Mouse (Mus musculus) limb, embryonic 11.5 days (tissue): ENCODE data around the gene Asgr1. TPM values are rescaled to one million over a fixed set of nuclear protein-coding genes. Genes with fewer than 3 reads are reported as not detected.

Experiments
- ATAC-seq: fragments of 200-750 bp; cut with Nextera tagmentation; 2 replicates; pipeline ENCODE4 v1.8.0; 2017; ENCODE audit warnings: low read depth; ENCODE audit not compliant: insufficient number of reproducible peaks, low FRiP score, low TSS enrichment
- DNase-seq: peaks from one replicate; pipeline ENCODE4 v3.0.0-alpha.2; 2015; ENCODE audit warnings: low spot score
- H3K27ac ChIP-seq: fragments of 300-500 bp; sonication (generic); replicated peaks from 2 replicates; pipeline ENCODE4 v1.5.1; 2014; ENCODE audit warnings: low read depth, mild to moderate bottlenecking, low read length
- H3K27me3 ChIP-seq: fragments of 300-500 bp; sonication (generic); 2 replicates; pipeline ENCODE4 v1.6.1; 2014; ENCODE audit warnings: mild to moderate bottlenecking, low read length, mixed read lengths; ENCODE audit not compliant: control insufficient read depth, insufficient read depth
- H3K36me3 ChIP-seq: fragments of 300-500 bp; sonication (generic); 2 replicates; pipeline ENCODE4 v1.6.1; 2014; ENCODE audit warnings: mild to moderate bottlenecking, low read length, moderate library complexity, mixed read lengths; ENCODE audit not compliant: control insufficient read depth, insufficient read depth
- H3K4me1 ChIP-seq: fragments of 300-500 bp; sonication (generic); 2 replicates; pipeline ENCODE4 v1.6.1; 2014; ENCODE audit warnings: low read length, mixed read lengths; ENCODE audit not compliant: control insufficient read depth, insufficient read depth
- H3K4me2 ChIP-seq: fragments of 300-500 bp; sonication (generic); 2 replicates; pipeline ENCODE4 v1.6.1; 2014; ENCODE audit warnings: low read depth, mild to moderate bottlenecking, moderate library complexity; ENCODE audit not compliant: severe bottlenecking
- H3K4me3 ChIP-seq: fragments of 300-500 bp; sonication (generic); 2 replicates; pipeline ENCODE4 v1.5.1; 2014; ENCODE audit warnings: low read depth, low read length
- H3K9ac ChIP-seq: fragments of 300-500 bp; sonication (generic); 2 replicates; pipeline ENCODE4 v1.6.1; 2014; ENCODE audit warnings: mild to moderate bottlenecking, low read length
- H3K9me3 ChIP-seq: fragments of 300-500 bp; sonication (generic); 2 replicates; pipeline ENCODE4 v1.6.1; 2016; ENCODE audit warnings: low read length; ENCODE audit not compliant: control insufficient read depth
- WGBS: fragments of 180-500 bp; shearing (Covaris S2); extraction: QIAGEN DNeasy Blood & Tissue Kit; methylation state at CpG from one replicate; pipeline ENCODE4 v1.1.7; 2014; 5-methylcytosine and 5-hydroxymethylcytosine counted together
- microRNA counts: library from miRNA; unstranded; fragments of <30 nt; microRNA quantifications from one replicate; lab custom pipeline; 2016
- microRNA-seq: library from miRNA; unstranded; fragments of <30 nt; microRNA quantifications from one replicate; pipeline ENCODE4, GENCODE M21; 2016
- polyA plus RNA-seq: library from polyadenylated mRNA; unstranded; fragments of >200 nt; fragmentation: Nextera tagmentation; extraction: Ambion mirVana; gene quantifications from 2 replicates; pipeline ENCODE4 v1.2.1, GENCODE M21; 2014

Asgr1 gene
- polyA plus RNA-seq, 1 experiment from 2014 or later, result 1.0 TPM

GRCm38 (mm10) chr11:70103701-70104315 is 49.9 kb downstream of the Asgr1 start:
- no peak for DNase-seq
- 91% methylated on average over 14 of the region's 14 CpGs for WGBS

GRCm38 (mm10) chr11:70107085-70107484 is 53.2 kb downstream of the Asgr1 start:
- no peaks in the 10 kb centered on the region for H3K4me1 ChIP-seq
- no peak overlapping the region for H3K9ac ChIP-seq
- DNase-seq (no peak), ATAC-seq (no peak)
- WGBS, result 62% methylated on average over 8 of the region's 8 CpGs
- no peak overlapping the region for H3K27ac ChIP-seq
- H3K9me3 ChIP-seq, result no peaks in the 10 kb centered on the region
- no peaks in the 10 kb centered on the region for H3K36me3 ChIP-seq
- no peak overlapping the region for H3K4me2 ChIP-seq
- H3K4me3 ChIP-seq, result no peak overlapping the region
- no peaks in the 10 kb centered on the region for H3K27me3 ChIP-seq

More at GRCm38 (mm10) chr11:70103701-70104315, 49.9 kb downstream of the Asgr1 start:
- no peak for ATAC-seq
- Histone ChIP-seq H3K9ac (no peak overlapping the region), H3K4me2 (no peak overlapping the region), H3K4me3 (no peak overlapping the region), H3K27ac (no peak overlapping the region), H3K27me3 (no peaks in the 10 kb centered on the region), H3K4me1 (no peaks in the 10 kb centered on the region), H3K36me3 (no peaks in the 10 kb centered on the region), H3K9me3 (no peaks in the 10 kb centered on the region)

MicroRNAs encoded within 50 kb of the gene (microRNA counts, 519-probe panel; counts per million panel counts)
- microRNA mmu-miR-324-3p (lab: Ali Mortazavi, UCI) (not detected), microRNA mmu-miR-324-5p (lab: Ali Mortazavi, UCI) (4,203 counts per million, percentile 62 among the panel's probes with 10 or more counts)

Small RNAs within 50 kb of the gene (microRNA-seq; reads per million reads assigned to microRNA genes)
- gene Mir324, result 4,816 reads per million, percentile 89 among the genes with 10 or more reads in this experiment

Other genes starting within 250 kb of the Asgr1 start
- 1.8 and 2.0 TPM in 2 replicates for gene Tmem102, start 248.5 kb upstream of the Asgr1 start, polyA plus RNA-seq
- not detected in 2 replicates for gene Gm39566, start 238.8 kb upstream of the Asgr1 start, polyA plus RNA-seq
- gene Spem2, start 235.6 kb upstream of the Asgr1 start, polyA plus RNA-seq, result not detected in 2 replicates
- 0.15 and 0.18 TPM in 2 replicates for gene Spem1, start 231.9 kb upstream of the Asgr1 start, polyA plus RNA-seq
- 5.8 and 6.2 TPM in 2 replicates for gene Nlgn2, start 216.3 kb upstream of the Asgr1 start, polyA plus RNA-seq
- gene Tmem256, start 215.6 kb upstream of the Asgr1 start, polyA plus RNA-seq, result 285 and 304 TPM in 2 replicates
- 115 TPM in 2 replicates for gene Plscr3, start 207.7 kb upstream of the Asgr1 start, polyA plus RNA-seq
- 0.89 and 1.2 TPM in 2 replicates for gene Tnk1, start 195.4 kb upstream of the Asgr1 start, polyA plus RNA-seq
- not detected in 2 replicates for gene Tmem95, start 176.1 kb upstream of the Asgr1 start, polyA plus RNA-seq
- gene Kctd11, start 172.7 kb upstream of the Asgr1 start, polyA plus RNA-seq, result 3.7 and 4.3 TPM in 2 replicates
- gene Acap1, start 158.5 kb upstream of the Asgr1 start, polyA plus RNA-seq, result 0.72 and 0.78 TPM in 2 replicates
- gene 2810408A11Rik, start 153.1 kb upstream of the Asgr1 start, polyA plus RNA-seq, result 24.8 and 26.5 TPM in 2 replicates
- 15.3 and 15.5 TPM in 2 replicates for gene Neurl4, start 153.0 kb upstream of the Asgr1 start, polyA plus RNA-seq
- gene Gps2, start 140.2 kb upstream of the Asgr1 start, polyA plus RNA-seq, result 90.8 and 94.0 TPM in 2 replicates
- 2,284 and 2,370 TPM in 2 replicates for gene Eif5a, start 132.1 kb upstream of the Asgr1 start, polyA plus RNA-seq
- 11.2 and 11.3 TPM in 2 replicates for gene Ybx2, start 118.3 kb upstream of the Asgr1 start, polyA plus RNA-seq
- 21.0 and 22.7 TPM in 2 replicates for gene Slc2a4, start 105.9 kb upstream of the Asgr1 start, polyA plus RNA-seq
- gene Cldn7, start 89.3 kb upstream of the Asgr1 start, polyA plus RNA-seq, result 12.7 and 13.2 TPM in 2 replicates
- 22.8 and 27.6 TPM in 2 replicates for gene Ctdnep1, start 72.9 kb upstream of the Asgr1 start, polyA plus RNA-seq
- gene Elp5, start 71.6 kb upstream of the Asgr1 start, polyA plus RNA-seq, result 148 and 151 TPM in 2 replicates
- 397 and 432 TPM in 2 replicates for gene Gabarap, start 62.9 kb upstream of the Asgr1 start, polyA plus RNA-seq
- 56.1 and 64.9 TPM in 2 replicates for gene Phf23, start 58.3 kb upstream of the Asgr1 start, polyA plus RNA-seq
- 47.3 and 52.0 TPM in 2 replicates for gene Dvl2, start 53.5 kb upstream of the Asgr1 start, polyA plus RNA-seq
- gene Acadvl, start 38.7 kb upstream of the Asgr1 start, polyA plus RNA-seq, result 52.9 and 53.5 TPM in 2 replicates
- 10.0 and 10.8 TPM in 2 replicates for gene Dlg4, start 37.1 kb upstream of the Asgr1 start, polyA plus RNA-seq
- not detected in 2 replicates for gene Asgr2, start 38.6 kb downstream of the Asgr1 start, polyA plus RNA-seq
- gene Mgl2, start 76.2 kb downstream of the Asgr1 start, polyA plus RNA-seq, result 0.21 TPM in 1 of 2 replicates, not detected in the other
- not detected in 2 replicates for gene Clec10a, start 102.1 kb downstream of the Asgr1 start, polyA plus RNA-seq
- gene Slc16a11, start 158.7 kb downstream of the Asgr1 start, polyA plus RNA-seq, result 0.21 and 0.67 TPM in 2 replicates
- gene Slc16a13, start 167.0 kb downstream of the Asgr1 start, polyA plus RNA-seq, result 17.0 and 17.8 TPM in 2 replicates
- gene Bcl6b, start 175.7 kb downstream of the Asgr1 start, polyA plus RNA-seq, result 7.3 and 7.5 TPM in 2 replicates
- gene 0610010K14Rik, start 183.8 kb downstream of the Asgr1 start, polyA plus RNA-seq, result 216 and 218 TPM in 2 replicates
- 8.2 and 10.5 TPM in 2 replicates for gene Gm21988, start 185.7 kb downstream of the Asgr1 start, polyA plus RNA-seq
- 94.1 and 94.6 TPM in 2 replicates for gene Rnasek, start 185.8 kb downstream of the Asgr1 start, polyA plus RNA-seq
- gene Alox12, start 201.3 kb downstream of the Asgr1 start, polyA plus RNA-seq, result 3.3 and 3.6 TPM in 2 replicates